ENCODE assay signal across 10 mouse cellular contexts in genomic region chr5:122208909-122209308, GRCm38 (mm10). TPM values are rescaled to one million over a fixed set of nuclear protein-coding genes. Genes with fewer than 3 reads are reported as not detected.
A peak's percentile ranks its signal among the peaks of the same experiment; 100 is the strongest.
DNase-seq lines count a peak whose midpoint lies in the region; ATAC-seq and TF ChIP-seq lines count a peak whose summit lies in the region.
"Had no signal": no experiment of that assay in that cellular context is flagged by ENCODE, and none has a peak within 500 bp of the region (broad histone marks: within the 10 kb centered on the region; RNA-seq: fewer than 3 reads in every experiment).

No protein-coding gene starts in this region.

- TF ChIP-seq POLR2A in spleen, adult 2 months (IDR thresholded peaks at IDR 0.05; ENCODE audit: low read depth, low read length): no peak

- 65% methylated on average over 6 of the region's 6 CpGs for WGBS in heart, embryonic 16.5 days
- 36% methylated on average over 6 of the region's 6 CpGs for WGBS in spleen, adult 2 months
- WGBS in limb, embryonic 11.5 days: 39% methylated on average over 6 of the region's 6 CpGs

- no peak for DNase-seq in heart, adult 8-10 months (ENCODE audit: low spot score)
- no peak for DNase-seq in spleen, adult 2 months (ENCODE audit: low read depth in 1 of 2, low spot score in 2 of 2)
- no peak for DNase-seq in spleen, postnatal 36 days (ENCODE audit: low spot score in 2 of 2)
- DNase-seq in limb, embryonic 11.5 days (ENCODE audit: low spot score): no peak
- peak; percentile 68 for DNase-seq in thymus, postnatal 4 days
- no peak for DNase-seq in spleen, postnatal 14 days (ENCODE audit: low spot score in 2 of 2)
- DNase-seq: cerebellum, adult 2 months had no signal

- no peak overlapping the region for H3K9ac ChIP-seq in heart, embryonic 16.5 days (ENCODE audit: low read length)
- no peak overlapping the region for H3K9ac ChIP-seq in limb, embryonic 11.5 days (ENCODE audit: low read length)

- TF ChIP-seq CTCF in spleen, adult 2 months (IDR thresholded peaks at IDR 0.05; ENCODE audit: extremely low read depth, insufficient read depth, insufficient read length, insufficient replicate concordance): no peak

- H3K9me3 ChIP-seq in heart, embryonic 16.5 days (replicated peaks; ENCODE audit: control insufficient read depth, low read length): no peaks in the 10 kb centered on the region
- H3K9me3 ChIP-seq in limb, embryonic 11.5 days (ENCODE audit: control insufficient read depth, low read length): no peaks in the 10 kb centered on the region
- H3K9me3 ChIP-seq: G1E had no signal

- no peak overlapping the region for H3K4me3 ChIP-seq in heart, embryonic 16.5 days (ENCODE audit: low read length)
- H3K4me3 ChIP-seq in spleen, adult 2 months (ENCODE audit: extremely low read depth, insufficient read depth, insufficient read length): peak overlapping the region; percentile 69; the same call in 1 of the 2 replicates
- H3K4me3 ChIP-seq in limb, embryonic 11.5 days (ENCODE audit: low read depth, low read length): no peak overlapping the region

- H3K27me3 ChIP-seq in heart, embryonic 16.5 days (ENCODE audit: control insufficient read depth, insufficient read depth, low read length): no peaks in the 10 kb centered on the region
- H3K27me3 ChIP-seq in spleen, adult 2 months (ENCODE audit: control insufficient read depth, insufficient read depth, low read length): no peaks in the 10 kb centered on the region
- H3K27me3 ChIP-seq in limb, embryonic 11.5 days (ENCODE audit: control insufficient read depth, insufficient read depth, low read length): no peaks in the 10 kb centered on the region

- peaks cover 8% of the 10 kb centered on the region for H3K4me1 ChIP-seq in heart, embryonic 16.5 days (ENCODE audit: control insufficient read depth, insufficient read depth, low read length)
- peaks cover 22% of the 10 kb centered on the region; the same call in 1 of the 2 replicates for H3K4me1 ChIP-seq in spleen, adult 2 months (ENCODE audit: control insufficient read depth, insufficient read depth, insufficient read length)
- H3K4me1 ChIP-seq in limb, embryonic 11.5 days (ENCODE audit: control insufficient read depth, insufficient read depth, low read length): peaks cover 15% of the 10 kb centered on the region

- H3K36me3 ChIP-seq in heart, embryonic 16.5 days (ENCODE audit: control insufficient read depth, insufficient read depth): no peaks in the 10 kb centered on the region
- H3K36me3 ChIP-seq in spleen, adult 2 months (ENCODE audit: control insufficient read depth, insufficient read depth, low read length): peaks cover 5% of the 10 kb centered on the region
- no peaks in the 10 kb centered on the region for H3K36me3 ChIP-seq in limb, embryonic 11.5 days (ENCODE audit: control insufficient read depth, insufficient read depth, low read length)
- H3K36me3 ChIP-seq: G1E had no signal

- no peak for ATAC-seq in heart, embryonic 16.5 days (replicated peaks; ENCODE audit: extremely low read depth, insufficient read depth, low FRiP score)
- ATAC-seq in limb, embryonic 11.5 days (ENCODE audit: insufficient number of reproducible peaks, low FRiP score, low TSS enrichment, low read depth): no peak
- no peak for ATAC-seq in megakaryocyte, adult 5-6 weeks (ENCODE audit: poor library complexity, severe bottlenecking)

- peak overlapping the region; percentile 7; the same call in 1 of the 2 replicates for H3K27ac ChIP-seq in heart, embryonic 16.5 days (ENCODE audit: low read length)
- H3K27ac ChIP-seq in spleen, adult 2 months (ENCODE audit: insufficient read depth, low read length): peak overlapping the region; percentile 95
- no peak overlapping the region for H3K27ac ChIP-seq in limb, embryonic 11.5 days (replicated peaks; ENCODE audit: low read depth, low read length)

- H3K4me2 ChIP-seq in heart, embryonic 16.5 days (ENCODE audit: low read depth, low read length): no peak overlapping the region
- peak overlapping the region; percentile 61; the same call in 1 of the 2 replicates for H3K4me2 ChIP-seq in limb, embryonic 11.5 days (ENCODE audit: low read depth, severe bottlenecking)

RNA-seq across cellular contexts. Expression of gene Hvcn1, which starts 2.3 kb away (rescaled TPM):
- polyA plus RNA-seq in heart, embryonic 16.5 days (2015; fragmentation: Nextera tagmentation; extraction: Ambion mirVana): 3.8 and 5.7 TPM in 2 replicates
- 1 to 10 TPM; 1.1 to 1.8 (median 1.5) TPM for total RNA-seq in heart, adult 8-10 months (2022)
- polyA plus RNA-seq in spleen, adult 2 months (2012; rRNA removed): 174 and 200 TPM in 2 replicates
- polyA plus RNA-seq in limb, embryonic 11.5 days (2014; fragmentation: Nextera tagmentation; extraction: Ambion mirVana): 6.0 and 8.5 TPM in 2 replicates
- total RNA-seq in megakaryocyte, adult 5-6 weeks (2015): 44.4 and 45.1 TPM in 2 replicates
- total RNA-seq in megakaryocyte, adult 5-6 weeks (2017): 51.2 and 59.3 TPM in 2 replicates

RNA-seq across cellular contexts. Expression of gene Ppp1cc, which starts 50.8 kb away (rescaled TPM):
- polyA plus RNA-seq in heart, embryonic 16.5 days (2015; fragmentation: Nextera tagmentation; extraction: Ambion mirVana): 237 and 248 TPM in 2 replicates
- total RNA-seq in heart, adult 8-10 months (2022): 100 to 1,000 TPM in 3 of 4 experiments, 10 to 100 TPM in 1; 98.9 to 113 (median 108) TPM
- 73.9 and 90.0 TPM in 2 replicates for polyA plus RNA-seq in spleen, adult 2 months (2012; rRNA removed)
- polyA plus RNA-seq in limb, embryonic 11.5 days (2014; fragmentation: Nextera tagmentation; extraction: Ambion mirVana): 314 and 346 TPM in 2 replicates
- total RNA-seq in megakaryocyte, adult 5-6 weeks (2015): 354 and 364 TPM in 2 replicates
- total RNA-seq in megakaryocyte, adult 5-6 weeks (2017): 189 and 193 TPM in 2 replicates

RNA-seq across cellular contexts. Expression of gene Tctn1, which starts 55.4 kb away (rescaled TPM):
- 2.9 and 3.2 TPM in 2 replicates for polyA plus RNA-seq in heart, embryonic 16.5 days (2015; fragmentation: Nextera tagmentation; extraction: Ambion mirVana)
- 1 to 10 TPM; 3.5 to 5.1 (median 3.8) TPM for total RNA-seq in heart, adult 8-10 months (2022)
- polyA plus RNA-seq in spleen, adult 2 months (2012; rRNA removed): 22.1 and 25.3 TPM in 2 replicates
- polyA plus RNA-seq in limb, embryonic 11.5 days (2014; fragmentation: Nextera tagmentation; extraction: Ambion mirVana): 3.6 and 4.0 TPM in 2 replicates
- total RNA-seq in megakaryocyte, adult 5-6 weeks (2015): 3.2 and 4.3 TPM in 2 replicates
- 3.5 and 6.5 TPM in 2 replicates for total RNA-seq in megakaryocyte, adult 5-6 weeks (2017)

Comparison
In these comparisons a context has a peak if more than half of its experiments do, and no peak if none do; other contexts are left out.
1. RNA of gene Hvcn1, which starts 2.3 kb away (polyA plus RNA-seq): 174 to 200 TPM in spleen, adult 2 months; 6.0 to 8.5 TPM in limb, embryonic 11.5 days and 3.8 to 5.7 TPM in heart, embryonic 16.5 days; every median in the first group is over 10 times any median in the second.